Mouse (Mus musculus) embryonic fibroblast, embryonic 13.5 days (primary cell): Measurements from ENCODE around the gene Bsn.

Experiments
- CTCF ChIP-seq: IDR thresholded peaks from 2 replicates; pipeline ENCODE4 v1.5.1; 2011; ENCODE audit warnings: mild to moderate bottlenecking, control low read depth, low read length, moderate library complexity, borderline replicate concordance; ENCODE audit not compliant: insufficient read depth
- POLR2A ChIP-seq: IDR thresholded peaks from 2 replicates; pipeline ENCODE4 v1.6.1; 2011; ENCODE audit warnings: low read depth, mild to moderate bottlenecking, control low read depth, low read length, moderate library complexity

DNA sequence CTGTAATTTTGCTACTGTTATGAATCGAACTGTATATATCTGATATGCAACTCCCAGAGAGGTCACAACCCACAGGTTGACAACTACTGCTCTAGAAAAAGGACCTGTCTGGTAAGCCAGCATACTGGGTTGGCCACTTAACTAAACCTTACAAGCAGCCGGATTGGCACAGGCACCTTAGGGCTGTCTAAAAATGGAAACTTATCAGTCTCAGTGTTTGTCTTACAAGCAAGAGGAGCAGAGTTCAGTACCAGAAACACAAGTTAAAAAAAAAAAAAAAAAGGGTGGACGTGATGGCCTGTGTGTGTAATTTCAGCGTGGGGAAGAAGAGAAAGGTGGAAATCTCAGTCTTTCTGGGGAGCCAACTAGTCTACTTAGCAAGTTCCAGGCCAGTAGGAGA, 118.4 kb downstream of the Bsn start:
- TF ChIP-seq POLR2A (no peak), CTCF (no peak)
